Mouse (Mus musculus) heart, embryonic 12.5 days (tissue): ENCODE measurements around the gene Tmem211. TPM values are rescaled to one million over a fixed set of nuclear protein-coding genes. Genes with fewer than 3 reads are reported as not detected.

ENCODE experiments used
- ATAC-seq: fragments of 200-750 bp; cut with Nextera tagmentation; 2 replicates; pipeline ENCODE4 v1.8.0; 2017; ENCODE audit warnings: moderate TSS enrichment, moderate library complexity; ENCODE audit not compliant: insufficient number of reproducible peaks, low FRiP score
- H3K27ac ChIP-seq: fragments of 300-500 bp; sonication (generic); 2 replicates; pipeline ENCODE4 v1.5.1; 2016; ENCODE audit warnings: mild to moderate bottlenecking, moderate library complexity; ENCODE audit not compliant: poor library complexity, severe bottlenecking
- H3K27me3 ChIP-seq: fragments of 300-500 bp; sonication (generic); replicated peaks from 2 replicates; pipeline ENCODE4 v1.6.1; 2016; ENCODE audit warnings: mild to moderate bottlenecking, moderate library complexity
- H3K36me3 ChIP-seq: fragments of 300-500 bp; sonication (generic); 2 replicates; pipeline ENCODE4 v1.6.1; 2016; ENCODE audit warnings: mild to moderate bottlenecking, moderate library complexity
- H3K4me1 ChIP-seq: fragments of 300-500 bp; sonication (generic); replicated peaks from 2 replicates; pipeline ENCODE4 v1.6.1; 2016; ENCODE audit warnings: mild to moderate bottlenecking
- H3K4me2 ChIP-seq: fragments of 300-500 bp; sonication (generic); 2 replicates; pipeline ENCODE4 v1.6.1; 2016; ENCODE audit warnings: mild to moderate bottlenecking, moderate library complexity
- H3K4me3 ChIP-seq: fragments of 300-500 bp; sonication (generic); 2 replicates; pipeline ENCODE4 v1.5.1; 2016; ENCODE audit warnings: mild to moderate bottlenecking
- H3K9ac ChIP-seq: fragments of 300-500 bp; sonication (generic); 2 replicates; pipeline ENCODE4 v1.6.1; 2016; ENCODE audit warnings: mild to moderate bottlenecking, moderate library complexity
- H3K9me3 ChIP-seq: fragments of 300-500 bp; sonication (generic); replicated peaks from 2 replicates; pipeline ENCODE4 v1.6.1; 2016; ENCODE audit warnings: mild to moderate bottlenecking, moderate library complexity
- WGBS: fragments of 180-500 bp; shearing (Covaris S2); methylation state at CpG from one replicate; pipeline ENCODE4 v1.1.7; 2016; 5-methylcytosine and 5-hydroxymethylcytosine counted together
- polyA plus RNA-seq: library from polyadenylated mRNA; unstranded; fragments of >200 nt; fragmentation: Nextera tagmentation; extraction: Ambion mirVana; gene quantifications from 2 replicates; pipeline ENCODE4 v1.2.1, GENCODE M21; 2016

The Tmem211 gene
- polyA plus RNA-seq, 1 experiment from 2014 or later: not detected

GRCm38 (mm10) chr5:113196916-113197794, 29.6 kb upstream of the Tmem211 start:
- H3K27ac ChIP-seq: peak overlapping the region; percentile 38
- H3K9me3 ChIP-seq: 0 out of 2 replicates have a peak, but pooled peaks cover 3% of the 10 kb centered on the region
- ATAC-seq: peak; percentile 47
- H3K4me3 ChIP-seq: no peak overlapping the region
- no peaks in the 10 kb centered on the region for H3K36me3 ChIP-seq
- H3K4me2 ChIP-seq: no peak overlapping the region
- H3K4me1 ChIP-seq: peaks cover 38% of the 10 kb centered on the region
- H3K9ac ChIP-seq: 0 out of 2 replicates have a peak overlapping the region, but pooled peaks have one; percentile 5
- 21% methylated on average over 9 of the region's 9 CpGs for WGBS
- H3K27me3 ChIP-seq: no peaks in the 10 kb centered on the region

DNA sequence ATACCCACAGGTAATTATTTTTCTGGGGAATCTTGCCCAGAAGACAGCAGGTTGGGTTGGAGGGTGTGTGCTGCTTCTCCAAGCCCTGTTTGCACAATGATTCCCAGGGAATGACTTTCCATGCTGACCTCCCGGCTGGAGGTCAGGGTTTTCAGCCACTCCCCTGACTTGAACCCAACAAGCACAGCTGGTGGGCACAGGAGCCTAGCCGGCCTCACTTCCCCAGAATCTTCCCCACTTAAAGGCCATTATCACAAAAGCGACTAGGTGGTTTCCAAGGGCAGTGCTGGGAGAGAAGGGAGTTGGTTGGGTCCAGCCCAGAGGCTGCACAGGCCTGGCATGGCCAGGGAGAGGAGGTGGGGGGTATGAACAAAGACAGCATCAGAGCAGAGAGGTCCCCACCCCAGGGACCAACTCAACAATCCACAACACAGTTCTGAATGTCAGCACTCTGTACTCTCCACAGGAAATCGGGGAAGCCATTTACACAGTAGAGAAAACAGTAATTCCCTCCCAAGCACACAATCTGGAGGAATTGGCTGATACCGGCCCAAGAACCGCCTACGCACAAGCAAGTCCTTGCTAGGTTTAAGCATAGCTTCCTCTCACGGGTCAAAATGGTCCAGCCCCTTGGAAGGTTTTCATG, 27.5 kb upstream of the Tmem211 start:
- H3K4me3 ChIP-seq: no peak overlapping the region
- ATAC-seq: peak; percentile 30; the same call in 1 of the 2 replicates
- peaks cover 8% of the 10 kb centered on the region for H3K9me3 ChIP-seq
- H3K4me1 ChIP-seq: peaks cover 38% of the 10 kb centered on the region
- H3K27me3 ChIP-seq: no peaks in the 10 kb centered on the region
- peak overlapping the region; percentile 59 for H3K27ac ChIP-seq
- no peak overlapping the region for H3K4me2 ChIP-seq
- WGBS: 38% methylated on average over 8 of the region's 8 CpGs
- no peaks in the 10 kb centered on the region for H3K36me3 ChIP-seq
- H3K9ac ChIP-seq: no peak overlapping the region

DNA sequence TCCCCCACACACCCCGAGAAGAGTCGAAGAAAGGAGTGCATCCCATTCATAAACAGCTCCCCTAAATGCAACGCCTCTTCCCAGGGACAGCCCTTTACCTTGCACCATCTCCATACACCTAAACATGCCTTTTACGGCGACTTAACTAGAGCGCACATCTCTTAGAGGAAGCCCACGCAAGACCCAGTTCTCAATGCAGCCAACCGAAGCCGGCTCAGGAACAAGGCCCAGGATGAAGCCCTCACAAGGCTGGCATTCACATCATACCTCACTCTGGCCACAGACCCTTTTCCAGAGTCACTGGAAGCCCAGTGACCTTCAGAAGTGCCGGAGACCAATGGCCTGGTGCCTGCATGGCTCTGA, 27.0 kb upstream of the Tmem211 start:
- Histone ChIP-seq H3K27ac (peak overlapping the region; percentile 59), H3K4me3 (no peak overlapping the region), H3K27me3 (no peaks in the 10 kb centered on the region), H3K36me3 (no peaks in the 10 kb centered on the region), H3K9ac (no peak overlapping the region), H3K4me2 (no peak overlapping the region), H3K9me3 (peaks cover 8% of the 10 kb centered on the region), H3K4me1 (peaks cover 38% of the 10 kb centered on the region)
- WGBS: 75% methylated on average over 10 of the region's 10 CpGs
- 0 out of 2 replicates have a peak, but pooled peaks have one; percentile 10 for ATAC-seq

- H3K36me3 ChIP-seq: no peaks in the 10 kb centered on the region
- no peak for ATAC-seq
- no peak overlapping the region for H3K9ac ChIP-seq
- H3K4me1 ChIP-seq: peaks cover 31% of the 10 kb centered on the region
- H3K27me3 ChIP-seq: no peaks in the 10 kb centered on the region
- no peak overlapping the region for H3K4me2 ChIP-seq
- H3K27ac ChIP-seq: no peak overlapping the region
- WGBS: 81% methylated on average over 9 of the region's 9 CpGs
- peaks cover 8% of the 10 kb centered on the region for H3K9me3 ChIP-seq
- no peak overlapping the region for H3K4me3 ChIP-seq
These were observed 22.5 kb upstream of the Tmem211 start for GRCm38 (mm10) chr5:113204193-113204592.

DNA sequence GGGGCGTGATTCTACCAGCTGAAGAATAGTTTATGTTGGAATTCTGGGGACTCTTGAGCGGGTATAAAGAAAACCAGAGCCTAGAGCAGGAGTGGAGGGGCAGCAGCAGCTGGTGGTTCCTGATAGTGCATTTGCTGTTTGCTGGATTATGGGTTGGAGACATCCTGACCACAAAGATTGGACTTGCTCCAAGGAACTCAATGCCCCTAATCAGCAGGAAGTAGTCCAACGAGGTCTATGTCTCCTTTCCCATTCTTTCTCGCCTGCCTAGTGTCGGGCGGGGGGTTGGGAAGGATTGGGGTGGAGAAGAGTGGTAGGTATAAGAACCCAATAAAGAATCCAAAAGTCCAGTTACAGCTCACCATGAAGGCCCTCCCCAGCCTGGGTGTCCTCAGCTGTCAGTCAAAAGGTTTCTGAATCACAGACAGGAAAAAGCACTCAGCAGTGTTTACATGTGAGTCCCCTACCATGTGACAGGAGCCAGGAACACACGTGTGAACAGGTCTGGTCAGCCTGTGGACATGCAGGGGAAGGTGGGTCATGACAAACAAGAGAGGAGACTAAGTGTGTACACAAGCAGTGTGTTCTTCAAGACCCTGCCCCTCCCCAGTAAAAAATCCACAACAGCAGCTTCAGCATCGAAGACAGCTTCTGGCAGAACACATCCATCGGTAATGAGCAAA, 19.9 kb upstream of the Tmem211 start:
- ATAC-seq: peak; percentile 34; the same call in 1 of the 2 replicates
- peaks cover 5% of the 10 kb centered on the region for H3K9me3 ChIP-seq
- peaks cover 43% of the 10 kb centered on the region for H3K4me1 ChIP-seq
- H3K9ac ChIP-seq: no peak overlapping the region
- H3K36me3 ChIP-seq: no peaks in the 10 kb centered on the region
- H3K4me2 ChIP-seq: no peak overlapping the region
- no peaks in the 10 kb centered on the region for H3K27me3 ChIP-seq
- H3K27ac ChIP-seq: peak overlapping the region; percentile 69
- no peak overlapping the region for H3K4me3 ChIP-seq
- WGBS: 32% methylated on average over 9 of the region's 9 CpGs

GRCm38 (mm10) chr5:113208048-113208447, 18.7 kb upstream of the Tmem211 start:
- H3K27me3 ChIP-seq: no peaks in the 10 kb centered on the region
- no peak overlapping the region for H3K9ac ChIP-seq
- peak overlapping the region; percentile 69 for H3K27ac ChIP-seq
- peaks cover 2% of the 10 kb centered on the region for H3K9me3 ChIP-seq
- H3K4me1 ChIP-seq: peaks cover 46% of the 10 kb centered on the region
- no peak overlapping the region for H3K4me2 ChIP-seq
- ATAC-seq: no peak
- H3K36me3 ChIP-seq: no peaks in the 10 kb centered on the region
- 38% methylated on average over 4 of the region's 4 CpGs for WGBS
- no peak overlapping the region for H3K4me3 ChIP-seq

DNA sequence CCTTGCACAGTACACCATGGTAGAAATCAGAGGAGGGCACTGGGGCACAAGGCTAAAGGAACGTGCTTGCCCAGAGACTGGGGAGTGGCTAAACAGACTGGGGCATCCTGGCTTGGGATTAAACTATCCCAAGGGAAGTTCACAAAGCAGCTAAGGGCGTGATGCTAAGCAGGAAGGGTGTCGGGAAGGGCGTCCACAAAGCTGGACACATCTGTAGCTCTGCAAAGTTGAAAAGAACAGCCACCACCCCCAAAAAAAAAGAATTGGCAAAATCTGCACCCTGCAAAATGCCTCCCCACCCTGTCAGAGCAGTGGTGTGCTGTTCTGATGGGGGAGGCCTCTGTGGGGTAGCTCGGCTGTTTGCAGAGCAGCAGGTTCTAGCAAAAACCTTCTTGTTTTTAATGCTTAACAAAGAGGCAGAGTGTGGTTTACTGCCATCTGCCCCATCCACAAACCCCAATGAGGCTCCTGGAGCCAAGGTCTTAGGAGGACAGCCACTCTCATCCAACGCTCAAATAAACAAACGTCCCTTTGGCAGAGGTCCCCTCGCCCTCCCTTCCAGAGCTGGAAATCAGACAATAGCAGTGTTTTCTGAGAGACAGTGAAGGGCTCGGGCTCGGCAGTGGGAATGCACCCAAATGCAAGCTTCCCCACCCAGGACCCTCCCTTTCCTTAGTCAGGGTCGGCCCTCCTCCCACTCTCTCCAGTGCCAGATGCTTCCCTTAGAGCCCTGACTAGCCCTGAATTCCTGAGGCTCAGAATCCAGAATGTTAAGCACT, 17.9 kb upstream of the Tmem211 start:
- ATAC-seq: peak; percentile 16; the same call in 1 of the 2 replicates
- H3K27ac ChIP-seq: peak overlapping the region; percentile 69
- no peaks in the 10 kb centered on the region for H3K9me3 ChIP-seq
- peaks cover 46% of the 10 kb centered on the region for H3K4me1 ChIP-seq
- H3K9ac ChIP-seq: no peak overlapping the region
- no peaks in the 10 kb centered on the region for H3K27me3 ChIP-seq
- no peak overlapping the region for H3K4me2 ChIP-seq
- H3K36me3 ChIP-seq: no peaks in the 10 kb centered on the region
- H3K4me3 ChIP-seq: no peak overlapping the region
- WGBS: 47% methylated on average over 11 of the region's 11 CpGs

GRCm38 (mm10) chr5:113209401-113209750, 17.3 kb upstream of the Tmem211 start:
- H3K36me3 ChIP-seq: no peaks in the 10 kb centered on the region
- 53% methylated on average over 11 of the region's 11 CpGs for WGBS
- ATAC-seq: 0 out of 2 replicates have a peak, but pooled peaks have one; percentile 2
- H3K27me3 ChIP-seq: no peaks in the 10 kb centered on the region
- H3K9ac ChIP-seq: no peak overlapping the region
- H3K4me2 ChIP-seq: no peak overlapping the region
- peak overlapping the region; percentile 69 for H3K27ac ChIP-seq
- H3K4me1 ChIP-seq: peaks cover 46% of the 10 kb centered on the region
- H3K4me3 ChIP-seq: no peak overlapping the region
- no peaks in the 10 kb centered on the region for H3K9me3 ChIP-seq

GRCm38 (mm10) chr5:113209898-113210297, 16.8 kb upstream of the Tmem211 start:
- H3K36me3 ChIP-seq: no peaks in the 10 kb centered on the region
- H3K27me3 ChIP-seq: no peaks in the 10 kb centered on the region
- H3K4me2 ChIP-seq: no peak overlapping the region
- H3K9ac ChIP-seq: no peak overlapping the region
- peaks cover 46% of the 10 kb centered on the region for H3K4me1 ChIP-seq
- peak overlapping the region; percentile 69 for H3K27ac ChIP-seq
- no peaks in the 10 kb centered on the region for H3K9me3 ChIP-seq
- ATAC-seq: no peak
- WGBS: 68% methylated on average over 13 of the region's 13 CpGs
- no peak overlapping the region for H3K4me3 ChIP-seq

DNA sequence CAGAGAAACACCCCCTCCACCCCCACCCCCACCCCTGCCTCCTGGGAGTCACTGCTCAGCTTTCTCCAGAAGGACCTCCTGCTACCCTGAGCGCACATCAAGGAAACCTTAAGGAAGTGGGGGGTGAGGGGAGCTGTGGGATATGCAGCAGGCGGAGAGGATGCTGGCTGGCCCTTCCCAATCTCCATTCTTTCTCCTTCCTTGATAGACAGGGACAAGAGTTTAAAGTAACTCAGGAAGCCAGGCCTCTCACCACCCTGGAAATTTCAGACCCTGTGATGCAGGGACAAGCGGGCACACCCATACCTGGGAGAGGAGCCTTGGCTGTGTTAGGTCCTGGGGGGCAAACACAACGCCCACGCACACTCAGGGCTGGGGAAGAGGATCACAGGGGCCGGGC, 16.4 kb upstream of the Tmem211 start:
- H3K27me3 ChIP-seq: no peaks in the 10 kb centered on the region
- ATAC-seq: no peak
- H3K9ac ChIP-seq: no peak overlapping the region
- no peak overlapping the region for H3K4me2 ChIP-seq
- H3K4me3 ChIP-seq: no peak overlapping the region
- H3K9me3 ChIP-seq: no peaks in the 10 kb centered on the region
- no peaks in the 10 kb centered on the region for H3K36me3 ChIP-seq
- peak overlapping the region; percentile 69 for H3K27ac ChIP-seq
- H3K4me1 ChIP-seq: peaks cover 46% of the 10 kb centered on the region
- 69% methylated on average over 6 of the region's 6 CpGs for WGBS
